Mouse (Mus musculus) urinary bladder, adult 2 months (tissue): ENCODE data around the gene Slc6a21. TPM values are rescaled to one million over a fixed set of nuclear protein-coding genes. Genes with fewer than 3 reads are reported as not detected.
"Not testable (repeated sequence)": the region's sequence is repeated elsewhere in the genome, so short reads cannot be mapped to it uniquely, and the experiment has no call there.

Experiments used
- DNase-seq: peaks from one replicate; pipeline ENCODE4 v3.0.0; 2022; ENCODE audit warnings: low spot score
- polyA plus RNA-seq: library from polyadenylated mRNA; depleted of rRNA; stranded (reverse); fragments of >200 nt; gene quantifications from 2 replicates; pipeline ENCODE4 v1.2.3, GENCODE M21; 2012

Gene Slc6a21
- polyA plus RNA-seq, 1 experiment = not detected

DNA sequence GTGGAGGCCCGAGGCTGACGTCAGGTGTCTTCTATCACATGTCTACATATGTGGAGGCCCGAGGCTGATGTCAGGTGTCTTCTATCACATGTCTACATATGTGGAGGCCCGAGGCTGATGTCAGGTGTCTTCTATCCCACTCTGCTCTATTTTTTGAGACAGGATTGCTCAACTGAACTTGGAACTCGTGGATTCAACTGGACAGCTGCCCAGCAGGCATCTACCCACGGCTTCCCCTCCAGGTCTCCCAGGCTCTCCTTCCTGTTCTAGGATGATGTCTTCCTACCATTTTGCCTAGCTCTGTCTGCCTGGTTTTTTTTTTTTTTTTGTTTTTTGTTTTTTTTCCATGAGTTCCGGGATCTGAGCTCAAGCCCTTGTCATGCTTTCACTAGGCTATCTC is 21.5 kb upstream of the Slc6a21 start:
- DNase-seq = not testable (repeated sequence)

- DNase-seq = no peak
These were observed 20.1 kb upstream of the Slc6a21 start for GRCm38 (mm10) chr7:45257063-45257840.

- no peak for DNase-seq
These were observed 18.0 kb upstream of the Slc6a21 start for GRCm38 (mm10) chr7:45259281-45259680.

- DNase-seq = no peak
These were observed 15.0 kb upstream of the Slc6a21 start for GRCm38 (mm10) chr7:45262266-45262665.

DNA sequence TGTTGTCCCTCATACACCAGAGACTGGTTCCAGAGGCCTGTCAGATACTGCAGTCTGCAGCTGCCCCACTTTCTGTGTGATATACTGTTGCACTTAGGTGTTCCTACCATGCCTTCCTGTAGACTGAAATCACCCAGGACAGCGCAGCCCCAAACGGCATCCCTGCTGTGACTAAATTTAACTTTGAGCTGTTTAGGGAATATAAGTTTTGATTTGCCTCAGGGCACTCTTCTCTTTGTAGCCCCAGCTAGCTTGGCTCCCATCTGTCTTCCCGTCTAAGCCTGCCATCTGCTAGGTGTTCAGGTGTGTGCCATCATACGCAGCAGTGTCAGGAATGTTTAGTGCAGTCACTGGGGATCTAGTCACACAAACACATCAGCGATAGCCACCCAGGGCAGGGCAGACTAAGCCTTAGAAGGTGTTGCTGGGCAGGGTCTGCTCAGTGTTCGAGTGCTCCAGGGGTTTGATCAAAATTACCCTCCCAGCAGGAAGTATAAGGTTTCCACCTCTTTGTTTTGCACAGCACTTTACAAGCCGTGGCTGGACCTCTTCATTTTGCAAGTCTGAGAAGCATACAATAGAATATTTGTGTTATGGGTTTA is 14.2 kb upstream of the Slc6a21 start:
- no peak for DNase-seq

- no peak for DNase-seq
These were observed 13.0 kb upstream of the Slc6a21 start for GRCm38 (mm10) chr7:45264348-45264747.

DNA sequence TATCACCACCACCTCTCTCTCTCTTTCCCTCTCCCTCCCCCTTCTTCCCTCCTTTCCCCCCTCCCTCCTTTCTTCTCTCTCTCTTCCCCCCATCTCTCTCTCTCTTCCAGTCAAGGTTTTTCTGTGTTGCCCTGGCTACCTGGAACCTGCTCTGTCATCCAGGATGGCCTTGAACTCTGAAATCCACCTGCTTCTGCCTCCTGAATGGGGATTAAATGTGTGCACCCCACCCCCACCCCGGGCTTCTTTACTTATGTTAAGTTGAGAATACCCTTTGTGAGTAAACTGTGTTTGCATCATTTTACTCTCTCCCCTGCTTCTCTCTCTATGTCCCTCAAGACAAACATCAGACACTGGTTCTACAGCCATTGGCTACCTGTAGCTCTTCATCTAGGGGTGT is 11.8 kb upstream of the Slc6a21 start:
- DNase-seq = no peak

- DNase-seq = no peak
These were observed 4.4 kb upstream of the Slc6a21 start for GRCm38 (mm10) chr7:45272786-45273412.

DNA sequence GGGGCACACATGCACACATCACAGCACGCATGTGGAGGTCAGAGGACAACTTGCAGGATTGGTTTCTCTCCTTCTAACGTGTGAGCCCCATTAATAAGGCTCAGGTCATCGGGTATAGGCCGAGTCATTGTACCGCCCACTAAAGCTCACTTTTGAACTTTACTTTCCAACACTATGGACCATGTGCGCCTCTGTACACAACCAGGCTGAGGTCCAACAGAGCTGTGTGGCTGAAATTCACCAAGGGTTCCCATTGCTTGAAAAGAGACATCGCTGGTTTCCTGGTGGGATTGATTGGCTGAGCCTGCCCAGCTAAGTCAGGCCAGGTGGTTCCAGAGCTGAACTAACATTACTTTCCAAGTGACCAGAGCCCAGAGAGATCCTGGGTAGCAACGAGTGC is 3.6 kb upstream of the Slc6a21 start:
- DNase-seq = no peak

- DNase-seq = no peak
These were observed 9.2 kb downstream of the Slc6a21 start for GRCm38 (mm10) chr7:45286486-45286885.

- DNase-seq = no peak
These were observed 19.3 kb downstream of the Slc6a21 start for GRCm38 (mm10) chr7:45296626-45297025.

GRCm38 (mm10) chr7:45297563-45297962 is 20.2 kb downstream of the Slc6a21 start:
- DNase-seq = no peak

DNA sequence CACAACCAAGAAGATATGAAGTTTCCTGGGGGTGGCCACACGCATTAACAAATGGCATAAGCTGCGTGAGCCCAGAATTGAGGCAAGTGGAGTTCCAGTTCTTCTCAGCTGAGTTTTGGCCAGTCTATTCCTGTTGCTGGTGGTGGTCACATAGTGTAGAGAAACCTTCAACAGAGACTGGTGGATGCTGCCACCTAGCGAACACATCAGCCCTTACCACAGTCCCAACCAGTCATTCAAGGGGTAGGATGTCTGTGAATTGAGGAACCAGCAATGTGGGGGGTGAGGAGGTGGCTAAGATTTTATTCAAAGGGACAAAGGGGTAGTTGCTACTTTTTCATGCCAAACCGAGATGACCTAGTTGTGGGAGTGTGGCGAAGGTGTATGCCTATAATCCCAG is 22.4 kb downstream of the Slc6a21 start:
- no peak for DNase-seq

GRCm38 (mm10) chr7:45300270-45300669 is 23.0 kb downstream of the Slc6a21 start:
- DNase-seq = no peak

DNA sequence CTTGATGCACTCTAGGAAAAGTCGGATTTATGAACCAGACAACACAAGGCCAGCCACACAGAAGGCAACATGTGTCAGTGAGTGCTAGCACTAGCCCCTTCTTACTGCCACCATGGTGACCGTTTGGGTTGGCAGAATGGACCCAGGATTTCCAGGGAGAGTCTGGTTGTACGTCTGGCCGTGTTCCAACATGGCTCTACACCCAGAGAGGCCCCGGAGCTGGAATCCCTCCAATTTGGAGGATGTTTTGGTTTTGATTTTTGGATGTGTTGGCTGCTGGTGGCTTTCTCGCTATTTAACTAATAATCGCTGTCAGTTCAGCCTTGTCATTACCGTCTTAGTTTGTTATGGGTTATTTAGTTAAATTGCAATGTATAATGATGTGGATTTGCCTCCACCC is 25.3 kb downstream of the Slc6a21 start:
- DNase-seq = no peak

DNA sequence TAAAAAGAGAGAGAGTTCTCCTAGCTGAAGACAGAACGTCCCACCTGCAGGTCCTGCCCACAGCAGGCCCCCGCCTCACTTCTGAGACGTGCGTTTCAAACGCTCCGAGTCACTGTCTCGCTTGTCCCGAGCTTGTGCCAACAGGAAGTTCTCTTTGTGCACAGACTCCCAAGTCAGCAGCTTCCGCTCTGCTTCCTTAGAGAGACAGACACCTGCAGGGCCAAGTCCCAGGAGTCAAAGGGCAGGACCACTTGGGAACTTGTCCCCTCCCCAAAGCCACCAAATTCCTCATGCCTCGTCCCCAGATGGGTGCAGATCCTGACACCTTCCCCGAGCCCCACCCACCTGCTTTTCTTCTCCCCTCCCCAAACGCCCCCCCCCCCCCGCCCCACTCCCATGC is 27.6 kb downstream of the Slc6a21 start:
- no peak for DNase-seq

DNA sequence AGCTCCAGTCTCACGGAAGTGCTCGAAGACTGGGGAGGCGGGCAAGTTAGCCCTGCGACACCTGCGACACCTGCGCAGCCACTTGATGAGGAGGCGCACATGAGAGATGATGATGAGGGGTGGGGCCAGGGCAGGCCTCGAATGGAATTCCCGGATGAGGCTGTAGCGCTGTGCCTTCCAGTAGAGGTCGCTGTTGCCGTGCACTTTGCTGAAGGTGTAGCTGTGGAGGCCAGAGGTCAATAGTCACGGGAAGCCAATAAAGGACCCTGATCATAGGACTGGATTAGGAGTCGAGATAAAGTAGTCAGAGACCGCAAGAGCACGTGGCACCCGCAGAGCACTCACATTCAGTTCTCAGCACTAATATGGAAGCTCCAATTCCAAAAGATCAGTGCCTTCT is 28.0 kb downstream of the Slc6a21 start:
- DNase-seq = no peak

DNA sequence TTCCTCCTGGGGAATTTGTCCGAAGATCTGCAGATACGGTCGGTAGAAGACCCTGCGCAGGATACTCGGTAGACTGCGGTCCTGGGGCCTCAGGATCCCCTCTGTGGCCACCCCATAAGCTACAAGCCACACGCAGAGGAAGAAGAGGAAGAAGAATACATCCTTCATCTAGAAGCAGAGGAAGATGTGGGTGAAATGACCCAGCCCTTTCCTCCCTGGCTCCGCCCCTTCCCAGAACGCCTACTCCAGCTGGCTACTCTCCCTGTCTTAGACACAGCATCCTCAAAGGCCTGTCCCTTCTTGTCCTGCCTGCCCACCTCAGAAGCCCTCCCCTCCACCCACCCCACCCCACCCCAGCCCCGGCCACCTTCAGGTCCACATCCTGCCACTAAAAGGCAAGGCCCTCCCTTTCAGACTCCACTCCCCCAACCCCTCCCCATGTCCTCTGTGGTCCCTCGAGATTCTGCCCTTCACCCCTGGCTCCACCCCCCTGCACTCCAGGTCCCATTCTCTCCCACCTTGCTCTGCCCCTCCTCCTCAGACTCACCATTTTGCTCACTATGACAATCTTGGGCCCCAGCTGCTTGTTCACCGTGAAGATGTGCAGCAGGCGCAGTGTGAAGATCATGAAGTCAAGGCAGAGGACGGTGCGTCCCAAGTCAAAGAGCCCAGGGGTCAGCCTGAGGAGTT is 31.4 kb downstream of the Slc6a21 start:
- DNase-seq = no peak

DNA sequence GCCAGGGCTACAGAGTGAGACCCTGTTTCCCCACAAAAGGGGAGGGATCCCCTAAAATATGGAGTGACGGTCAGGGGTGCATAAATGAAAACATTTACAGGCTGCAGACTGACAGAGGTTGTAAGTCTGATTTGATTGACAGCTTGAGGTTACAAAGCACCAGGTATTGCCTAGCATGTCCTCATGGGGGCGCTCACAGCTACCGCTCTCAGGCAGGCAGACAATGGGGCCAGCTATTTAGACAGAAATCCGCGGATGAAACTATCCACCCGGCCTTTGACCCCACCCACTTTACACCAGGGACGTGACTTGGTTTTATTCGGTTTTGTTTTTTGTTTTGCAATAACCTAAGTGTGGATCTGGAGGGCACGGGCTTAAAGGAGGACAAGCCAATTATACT is 32.1 kb downstream of the Slc6a21 start:
- no peak for DNase-seq

DNA sequence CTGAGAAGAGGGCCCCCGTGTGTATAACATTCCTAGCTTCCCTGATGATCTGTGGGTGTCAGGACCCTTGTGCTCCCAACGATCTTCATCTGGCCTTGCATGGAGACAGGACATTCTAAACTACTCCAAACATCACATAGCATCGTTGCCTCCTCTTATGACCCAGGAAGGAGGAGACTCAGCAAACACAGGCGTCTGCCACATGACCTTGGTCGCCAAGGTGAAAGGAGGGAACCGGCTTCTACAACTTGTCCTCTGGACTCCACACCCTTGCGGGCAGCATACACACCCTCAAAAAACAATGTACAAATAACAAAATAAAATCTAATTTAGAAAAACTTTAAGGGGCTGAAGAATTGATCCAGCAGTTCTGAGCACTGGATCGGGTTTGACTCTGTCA is 34.7 kb downstream of the Slc6a21 start:
- DNase-seq = no peak

DNA sequence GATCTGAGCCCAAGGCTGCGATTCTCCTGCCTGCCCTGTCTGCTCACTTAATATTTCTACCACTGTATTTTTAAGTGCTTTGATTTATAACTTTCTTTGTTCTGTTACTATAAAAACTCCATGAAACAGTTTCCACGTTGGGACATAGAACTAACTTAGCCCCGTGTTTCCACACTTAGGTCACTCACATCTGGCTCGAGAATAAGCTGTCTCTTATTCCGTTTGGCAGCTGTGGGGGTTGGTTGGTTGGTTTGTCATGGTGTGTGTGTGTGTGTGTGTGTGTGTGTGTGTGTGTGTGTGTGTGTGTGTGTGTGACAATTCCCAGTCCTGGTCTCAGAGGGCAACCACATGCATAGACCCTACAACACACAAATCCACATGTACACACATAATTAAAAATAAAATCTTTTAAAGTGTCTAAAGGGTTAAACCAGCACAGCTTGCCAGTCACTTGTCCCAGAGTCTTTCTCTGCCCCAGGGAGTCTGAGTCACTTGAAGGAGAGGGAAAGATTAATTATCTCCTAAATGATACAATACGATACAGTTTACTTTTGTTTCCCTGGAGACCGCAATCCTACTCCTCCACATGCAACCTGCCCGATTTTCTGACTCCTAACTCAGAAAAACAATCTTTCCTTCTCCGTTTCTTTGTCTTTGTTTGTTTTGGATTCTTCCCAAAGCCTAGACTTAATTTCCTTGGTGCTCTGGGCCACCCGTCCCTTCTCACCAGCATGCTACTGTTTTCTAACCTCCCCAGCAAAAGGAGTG is 35.6 kb downstream of the Slc6a21 start:
- DNase-seq = no peak

DNA sequence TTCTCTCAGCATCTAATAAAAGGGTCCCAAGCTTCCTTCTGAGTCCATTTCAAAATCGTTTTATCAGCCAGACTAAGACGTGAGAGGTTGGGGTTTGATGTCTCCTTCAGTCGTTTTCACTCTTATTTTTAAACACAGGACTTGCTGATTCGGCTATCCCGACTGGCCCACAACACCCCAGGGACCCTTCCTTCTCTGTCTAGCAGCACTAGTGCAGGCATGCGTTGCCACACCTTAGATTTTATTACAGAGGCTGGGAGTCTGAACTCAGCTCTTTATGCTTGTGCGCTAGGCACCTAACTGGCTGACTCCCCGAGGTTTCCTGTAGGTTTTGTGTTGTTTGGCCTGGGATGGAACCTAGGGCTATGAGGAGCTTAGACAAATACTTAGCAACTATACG is 36.2 kb downstream of the Slc6a21 start:
- no peak for DNase-seq
